Mouse (Mus musculus) heart, adult 8-10 months (tissue): ENCODE results near the gene Mecom. TPM values are rescaled to one million over a fixed set of nuclear protein-coding genes. Genes with fewer than 3 reads are reported as not detected.

Experiments
- DNase-seq: peaks from one replicate; pipeline ENCODE4 v3.0.0; 2022; ENCODE audit warnings: low spot score
- total RNA-seq, 4 experiments: library from RNA; stranded (reverse); gene quantifications; 2 replicates each; pipeline ENCODE4 v1.2.4; 2022

Gene Mecom
- total RNA-seq, 4 experiments from 2014 or later, result 13.6 to 19.5 (median 16.5) TPM

DNA sequence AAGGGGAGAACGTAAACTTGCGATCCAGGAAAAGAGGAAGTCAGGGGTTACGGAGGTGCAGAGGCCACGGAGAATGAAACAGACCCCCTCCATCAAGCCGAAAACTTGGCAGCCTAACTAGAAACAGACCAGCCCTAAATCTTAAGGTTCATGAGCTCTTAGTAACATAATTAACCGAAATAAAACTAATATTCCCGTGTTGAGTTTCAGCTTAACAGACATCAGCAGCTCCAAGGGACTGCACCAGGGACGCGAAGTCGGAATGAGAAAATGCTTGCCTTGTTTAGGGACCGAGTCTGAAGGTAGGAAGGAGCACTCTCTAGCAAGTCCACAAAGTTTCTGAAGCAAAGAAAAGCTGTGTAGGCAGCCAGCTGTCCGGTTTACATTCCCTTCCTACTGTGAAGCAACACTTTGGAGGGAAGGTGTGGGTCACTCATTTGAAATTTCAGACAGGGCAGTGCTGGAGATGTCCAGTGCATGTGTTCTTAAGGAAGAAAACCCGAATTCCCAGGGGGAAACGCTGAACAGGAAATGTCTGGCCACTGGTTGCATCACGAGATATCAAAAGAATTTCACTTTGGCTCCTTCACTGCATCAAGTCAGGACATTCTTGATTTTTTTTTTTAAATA is 442.5 kb downstream of the Mecom start:
- DNase-seq, result peak; percentile 85

DNA sequence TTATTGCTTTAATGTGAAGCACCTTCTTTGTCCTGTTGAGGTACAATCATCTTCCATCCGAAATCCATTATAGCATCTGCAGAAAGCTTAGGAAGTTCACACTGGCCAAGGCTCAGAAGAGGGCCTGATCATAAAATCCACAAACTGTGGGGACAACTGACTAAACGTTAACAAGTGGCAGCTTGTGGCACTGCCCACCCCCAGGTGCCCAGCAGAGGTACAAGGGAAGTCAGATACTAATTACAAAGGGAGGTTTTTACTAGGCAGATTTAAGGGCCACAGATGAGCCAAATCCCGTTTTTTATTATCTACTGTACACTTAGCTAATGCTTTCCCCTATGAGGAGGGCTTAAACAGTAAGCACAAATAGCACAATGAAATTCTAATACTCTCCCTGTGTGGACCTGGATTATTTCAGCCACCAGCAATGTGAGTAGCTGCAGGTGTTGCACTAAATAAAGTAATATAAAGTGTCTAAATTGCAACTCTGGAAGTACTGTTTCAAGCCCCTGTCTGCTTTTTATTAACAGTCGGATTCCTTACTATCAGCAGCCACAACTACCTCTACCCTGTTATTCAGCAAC is 443.2 kb downstream of the Mecom start:
- DNase-seq, result no peak

DNA sequence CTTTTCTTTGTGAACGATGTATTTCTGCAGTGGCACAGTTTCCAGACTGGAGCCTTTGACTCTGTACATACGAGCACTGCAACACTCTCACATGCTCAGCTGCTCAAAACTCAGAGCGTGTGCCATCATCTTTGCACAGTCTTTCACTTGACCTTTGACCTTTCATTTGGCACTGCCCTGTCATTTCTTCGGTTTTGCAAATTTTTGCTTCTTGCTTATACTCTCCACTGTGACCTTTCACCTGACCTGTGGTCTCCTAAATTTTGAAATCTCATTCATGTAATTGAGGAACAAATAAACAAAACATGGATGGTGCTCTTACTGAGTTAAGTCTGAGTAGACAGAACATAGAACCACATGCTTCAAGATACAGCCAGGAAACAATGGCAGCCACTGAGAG is 446.7 kb downstream of the Mecom start:
- no peak for DNase-seq

DNA sequence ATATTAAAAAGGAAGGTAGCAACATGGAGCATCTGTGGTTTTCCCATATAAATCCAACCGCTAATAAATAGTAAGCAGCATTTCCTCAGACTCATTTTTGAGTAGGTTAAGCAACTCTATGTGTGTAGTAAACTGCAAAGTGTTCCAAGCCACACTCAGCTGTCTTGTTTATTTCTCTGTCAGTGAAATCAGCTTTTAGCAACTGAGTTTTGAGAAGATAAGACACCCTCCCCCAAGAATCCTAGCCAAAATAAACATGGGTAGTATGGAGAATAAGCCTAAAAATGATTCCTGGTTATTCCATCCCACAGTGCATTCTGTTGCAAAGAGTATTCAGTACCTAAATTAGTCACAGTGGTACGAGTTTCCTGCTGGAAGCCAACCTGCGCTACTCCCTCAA is 450.1 kb downstream of the Mecom start:
- DNase-seq, result no peak

DNA sequence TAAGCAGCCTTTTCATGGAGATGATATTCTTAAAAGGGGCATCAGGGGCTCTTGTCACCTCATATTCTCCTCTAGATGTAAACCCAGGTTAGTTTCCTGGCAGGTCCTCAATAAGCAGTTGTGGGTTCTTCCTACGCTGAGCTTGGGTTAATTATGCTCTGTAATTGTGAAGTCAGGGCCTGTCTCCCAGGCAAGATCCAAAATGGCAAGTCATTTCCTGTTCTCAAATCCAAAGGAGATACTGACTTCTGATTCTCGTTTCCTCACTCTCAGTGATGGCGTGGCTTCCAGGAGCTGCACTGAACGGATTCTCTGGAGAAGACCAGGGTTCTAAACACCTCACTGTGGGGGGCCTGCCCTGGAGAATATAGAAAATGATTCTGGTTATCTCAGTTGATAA is 450.7 kb downstream of the Mecom start:
- DNase-seq, result no peak

DNA sequence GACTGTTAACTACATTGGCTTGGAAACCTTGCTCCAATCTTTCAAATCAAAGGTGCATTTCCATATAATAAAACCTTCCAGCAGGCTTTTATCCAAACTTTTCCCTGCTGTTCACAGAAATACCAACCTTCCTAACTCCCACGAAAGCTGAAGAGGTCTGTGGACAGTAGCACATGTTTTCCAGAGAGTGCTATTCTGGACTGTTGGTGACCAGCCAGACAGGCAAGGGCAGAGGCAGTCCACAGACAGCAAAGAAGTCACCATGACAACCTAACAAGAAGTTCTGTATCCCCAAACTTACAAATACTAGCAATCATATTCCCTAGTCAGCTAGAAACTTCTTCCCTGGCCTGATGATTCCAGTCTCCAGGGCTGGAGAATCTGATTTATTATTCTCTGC is 454.8 kb downstream of the Mecom start:
- DNase-seq, result no peak

DNA sequence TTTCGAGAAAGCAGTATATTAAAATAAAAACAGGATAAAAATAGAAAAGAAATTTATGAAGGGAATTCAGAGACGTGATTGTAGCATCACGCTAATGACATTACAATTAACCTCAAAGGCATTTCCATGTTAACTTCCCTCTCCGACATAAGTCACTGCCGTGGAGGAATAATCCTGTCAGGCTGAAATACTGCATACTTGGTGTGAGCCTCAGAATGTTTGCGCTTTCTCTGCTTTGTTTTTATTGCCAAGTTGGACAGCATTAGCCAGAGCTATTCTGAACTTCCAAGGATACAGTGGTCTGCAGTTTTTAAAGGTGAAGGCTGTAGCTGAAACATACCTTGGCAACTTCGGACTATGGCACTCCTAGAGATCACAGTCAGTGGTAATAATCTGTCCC is 455.3 kb downstream of the Mecom start:
- DNase-seq, result no peak

DNA sequence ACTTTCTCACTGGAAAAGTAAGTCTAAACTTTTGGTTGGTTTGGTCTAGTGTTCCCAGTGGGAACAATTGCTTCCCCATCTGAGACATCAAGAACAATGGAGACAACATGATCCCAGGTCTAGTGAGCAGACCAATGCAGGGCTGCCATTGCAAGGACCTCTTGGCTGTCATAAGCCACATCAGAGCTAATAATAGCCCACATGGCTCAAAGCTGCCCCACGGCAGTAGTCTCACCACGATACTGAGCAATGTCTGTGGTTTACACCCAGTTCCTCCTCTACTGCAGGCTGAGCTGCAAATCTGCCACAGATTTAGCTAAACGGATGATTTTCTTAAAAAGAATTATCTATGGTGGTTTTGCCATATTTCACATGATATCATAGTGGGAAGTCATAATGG is 455.9 kb downstream of the Mecom start:
- DNase-seq, result no peak

DNA sequence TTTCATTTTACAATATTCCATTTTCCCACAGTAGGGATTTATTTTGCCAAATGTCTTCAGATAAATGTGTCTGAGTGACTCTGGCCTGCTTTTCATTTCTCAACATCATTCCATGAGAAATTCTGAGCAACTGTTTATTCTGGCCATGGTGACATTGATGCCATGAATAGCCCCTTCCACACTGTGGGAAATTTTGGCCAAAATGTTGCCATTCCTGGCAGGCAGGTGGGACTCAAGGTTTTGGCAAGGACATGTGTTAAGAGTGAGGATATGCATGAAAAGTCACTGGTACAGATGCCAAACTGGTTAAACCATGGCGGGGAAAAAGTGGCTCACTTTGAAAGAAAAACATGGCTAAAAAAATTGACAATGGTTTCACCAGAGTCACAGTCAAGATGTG is 456.4 kb downstream of the Mecom start:
- no peak for DNase-seq

DNA sequence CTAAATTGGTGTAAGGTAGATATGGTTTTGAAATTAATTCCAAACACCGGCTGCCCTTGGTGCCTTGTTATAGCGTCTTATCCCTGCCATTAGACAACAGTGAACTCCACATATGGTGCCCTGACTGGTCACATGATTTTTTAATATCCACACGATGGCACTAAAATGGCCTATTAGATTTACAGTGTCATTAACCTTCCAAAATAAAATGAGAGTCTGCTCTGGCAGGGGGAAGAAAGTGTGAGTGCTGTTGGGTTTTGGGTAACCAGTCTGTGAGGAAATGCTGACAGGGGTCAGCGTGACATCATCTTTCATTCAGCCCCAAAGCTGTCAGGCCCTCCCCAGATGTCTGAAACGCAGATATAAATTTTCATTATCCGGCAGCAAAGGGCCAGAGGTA is 461.7 kb downstream of the Mecom start:
- no peak for DNase-seq

DNA sequence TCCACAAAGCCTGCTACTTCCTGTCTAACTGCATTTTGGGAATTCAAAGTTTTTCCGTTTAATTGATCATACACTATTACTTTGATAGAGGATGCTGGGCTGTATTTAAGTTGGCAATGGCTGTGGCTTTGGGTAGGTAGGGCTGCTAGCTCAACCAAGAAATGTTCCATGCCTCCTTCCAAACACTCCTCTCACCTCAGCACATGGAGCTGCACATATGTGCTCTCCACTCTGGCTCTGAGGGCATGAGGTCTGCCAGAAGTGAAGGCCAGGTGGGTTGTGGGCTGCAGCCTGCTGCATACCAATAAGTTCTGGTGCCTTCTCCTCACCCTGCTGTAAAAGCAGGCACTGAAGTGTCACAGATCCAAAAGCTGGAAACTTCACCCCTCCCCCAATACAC is 464.0 kb downstream of the Mecom start:
- no peak for DNase-seq

DNA sequence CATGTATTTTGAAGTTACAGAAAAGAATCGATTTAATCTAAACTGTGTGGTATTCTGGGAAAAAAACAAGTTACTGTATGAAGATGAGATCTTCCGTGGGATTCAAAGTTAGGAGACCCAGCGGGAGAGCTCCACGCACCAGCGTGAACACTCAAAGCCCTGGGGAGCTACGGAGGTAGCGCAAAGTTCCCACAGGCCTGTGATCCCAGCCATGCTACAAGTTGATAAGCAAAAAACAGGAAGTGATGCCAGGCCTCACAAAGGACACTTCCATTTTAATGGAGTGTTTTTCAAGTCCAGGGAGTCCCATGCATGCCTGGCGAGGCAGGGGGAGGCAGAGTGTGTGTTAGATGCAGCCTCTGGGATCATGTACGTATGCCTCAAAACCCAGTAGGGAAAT is 464.5 kb downstream of the Mecom start:
- DNase-seq, result no peak

DNA sequence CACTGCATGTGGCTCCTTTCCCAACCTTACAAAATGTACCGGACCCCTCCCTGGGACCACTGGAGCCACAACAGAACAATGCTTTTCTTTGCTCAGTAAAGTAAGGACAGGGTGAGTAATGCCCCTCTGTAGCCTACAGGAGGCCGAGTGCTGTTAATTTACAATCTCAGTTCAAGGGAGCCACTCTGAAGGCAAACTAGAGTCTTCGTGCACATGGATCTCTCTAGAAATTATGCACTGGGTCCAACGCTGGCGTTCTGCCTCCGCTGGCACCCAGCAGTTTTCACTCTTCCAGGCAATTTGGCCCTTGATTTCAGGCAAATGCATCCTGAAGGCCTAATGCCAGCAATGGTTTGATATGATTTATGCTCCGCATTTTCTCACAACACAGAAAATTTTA is 467.0 kb downstream of the Mecom start:
- DNase-seq, result no peak

DNA sequence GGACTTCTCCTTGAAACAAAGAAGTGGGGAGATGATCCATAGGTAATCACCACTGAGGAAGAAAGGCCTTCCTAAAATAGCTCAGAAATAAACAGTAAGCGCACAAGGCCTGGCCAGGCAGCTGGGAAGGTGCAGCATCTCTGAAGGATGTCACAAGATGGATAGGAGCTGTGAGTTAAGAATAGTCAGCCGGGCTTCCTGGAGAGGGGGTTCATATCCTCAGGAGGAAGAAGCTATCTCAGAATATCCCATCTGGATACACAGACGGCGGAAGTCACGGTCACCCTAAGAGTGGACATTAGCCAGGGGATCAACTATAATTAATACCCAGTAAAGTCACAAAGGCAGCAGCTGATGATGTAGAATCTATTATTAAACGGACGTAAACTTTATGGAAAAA is 471.3 kb downstream of the Mecom start:
- DNase-seq, result no peak

DNA sequence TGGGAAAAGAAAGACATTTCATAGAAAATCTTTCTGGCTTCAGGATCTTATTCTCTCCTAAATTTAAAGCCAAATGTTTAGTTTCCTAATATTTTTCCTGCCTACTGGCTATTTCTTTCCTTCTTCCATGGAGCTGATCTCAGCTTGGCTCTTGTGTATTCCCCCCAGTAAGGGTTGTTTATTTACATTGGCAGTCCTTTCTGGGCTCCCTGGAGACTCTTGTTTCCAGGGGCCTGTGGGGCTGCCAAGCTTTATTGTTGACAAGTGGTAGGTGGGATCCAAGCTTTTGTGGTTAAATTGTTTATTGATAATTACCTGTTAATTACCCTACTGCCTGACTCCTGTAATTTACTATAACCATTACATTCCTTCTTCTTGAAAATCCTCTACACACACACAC is 476.5 kb downstream of the Mecom start:
- no peak for DNase-seq

DNA sequence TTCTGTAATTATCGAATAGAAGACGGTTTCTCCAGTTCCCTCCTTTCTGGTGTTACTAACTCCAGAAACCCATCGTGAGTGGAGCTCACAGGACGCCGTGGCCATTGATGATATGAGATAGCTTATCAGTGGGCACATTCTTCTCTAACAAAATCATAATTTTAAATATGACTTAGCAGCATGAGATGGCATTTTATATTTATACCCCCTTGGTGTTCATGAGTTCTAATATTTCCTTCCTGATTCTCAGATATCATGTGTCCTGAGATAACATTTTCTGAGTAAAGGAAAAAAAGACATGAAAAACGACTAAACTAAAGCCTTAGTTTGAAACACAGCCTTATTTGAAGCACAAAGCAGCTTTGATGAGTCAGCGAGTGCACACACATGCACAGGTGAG is 481.3 kb downstream of the Mecom start:
- no peak for DNase-seq

DNA sequence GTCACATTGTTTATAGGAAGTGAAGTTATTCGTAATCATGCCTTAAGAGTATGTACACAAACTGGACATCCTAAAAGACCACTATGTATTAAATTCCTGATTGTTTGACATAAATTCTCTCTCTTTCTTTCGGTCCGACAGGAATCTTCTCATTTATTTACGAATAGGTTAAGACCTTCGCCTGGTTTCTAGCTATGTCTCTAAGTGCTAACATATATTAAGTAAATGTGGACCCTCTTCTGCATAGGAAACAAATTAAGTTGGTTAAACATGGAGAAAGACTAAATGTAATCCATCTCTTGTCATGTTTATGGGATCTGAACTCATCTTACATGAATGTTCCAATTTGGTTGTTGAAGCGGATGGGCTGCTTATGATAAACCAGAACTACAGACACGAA is 487.8 kb downstream of the Mecom start:
- DNase-seq, result no peak

DNA sequence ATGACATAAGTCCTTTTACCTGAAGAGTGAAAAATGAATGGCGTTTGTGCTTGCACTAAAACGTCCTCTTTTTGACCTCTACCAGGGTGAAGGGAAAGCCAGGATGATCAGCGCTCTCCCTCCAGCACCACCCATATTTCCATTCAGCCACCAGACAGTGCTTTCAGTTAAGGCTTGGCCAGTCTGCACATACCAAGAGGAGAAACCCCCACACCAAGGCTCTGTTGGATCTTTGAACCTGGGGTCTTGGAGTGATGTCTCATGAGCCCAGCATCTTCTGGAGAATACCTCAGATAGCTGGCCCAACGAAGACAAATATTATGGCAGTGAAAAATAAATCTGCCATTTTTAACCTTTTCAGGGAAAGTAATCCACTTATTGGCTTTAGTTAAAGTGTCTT is 488.2 kb downstream of the Mecom start:
- DNase-seq, result no peak

DNA sequence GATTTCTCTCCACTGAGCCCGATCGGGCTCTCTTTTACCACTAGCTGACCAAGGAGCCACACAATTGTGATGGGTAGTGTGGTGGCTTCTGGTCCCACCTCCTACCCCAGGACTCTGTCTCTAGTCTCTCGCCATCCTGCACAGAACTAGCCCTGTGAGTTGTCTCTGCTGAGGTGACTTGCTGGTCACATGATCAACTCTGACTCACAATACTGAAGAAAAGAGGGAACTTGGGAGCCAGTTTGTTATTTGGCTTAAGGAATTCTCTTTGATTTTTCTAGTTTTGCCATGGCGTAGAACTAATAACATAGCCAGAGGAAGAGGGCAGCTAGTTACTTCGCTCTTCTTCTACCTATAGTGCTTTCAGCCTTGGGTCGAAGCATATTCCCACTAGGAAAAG is 496.5 kb downstream of the Mecom start:
- DNase-seq, result no peak

DNA sequence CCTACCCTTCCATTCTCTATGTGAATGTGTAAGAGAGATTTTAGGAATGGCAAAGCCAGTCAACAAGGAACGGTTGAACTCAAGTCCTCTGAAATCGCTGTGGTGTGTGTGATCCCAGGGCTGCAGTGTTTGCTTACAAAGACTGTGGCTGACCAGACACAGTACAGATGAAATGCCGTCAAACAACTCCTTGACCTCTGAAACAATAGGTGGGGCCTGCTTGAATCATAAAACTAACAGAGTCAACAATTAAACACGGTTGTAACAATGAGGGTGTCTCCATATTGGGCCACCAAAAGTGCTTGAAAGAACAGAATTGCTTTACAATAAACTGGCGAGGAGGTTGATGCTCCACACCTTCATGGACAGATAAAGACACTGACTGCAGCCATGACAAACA is 497.0 kb downstream of the Mecom start:
- DNase-seq, result no peak

DNA sequence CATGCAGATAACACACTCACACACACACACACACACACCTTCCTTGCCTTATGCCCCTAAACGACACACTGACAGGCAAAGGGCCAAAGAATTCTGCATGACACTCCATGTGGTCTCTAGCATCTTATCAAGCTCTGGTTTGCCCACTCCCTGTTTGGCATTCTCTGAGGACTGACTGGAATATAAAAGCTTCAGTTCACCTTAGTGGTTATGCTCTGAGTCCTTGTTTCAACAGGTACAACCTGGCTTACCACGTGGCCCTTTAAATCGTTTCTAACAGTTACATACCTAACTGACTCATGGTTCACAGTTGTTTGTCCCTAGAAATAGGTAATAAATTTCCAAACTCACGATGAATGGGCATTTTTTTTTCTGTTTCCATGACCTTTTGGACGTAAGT is 499.0 kb downstream of the Mecom start:
- no peak for DNase-seq

DNA sequence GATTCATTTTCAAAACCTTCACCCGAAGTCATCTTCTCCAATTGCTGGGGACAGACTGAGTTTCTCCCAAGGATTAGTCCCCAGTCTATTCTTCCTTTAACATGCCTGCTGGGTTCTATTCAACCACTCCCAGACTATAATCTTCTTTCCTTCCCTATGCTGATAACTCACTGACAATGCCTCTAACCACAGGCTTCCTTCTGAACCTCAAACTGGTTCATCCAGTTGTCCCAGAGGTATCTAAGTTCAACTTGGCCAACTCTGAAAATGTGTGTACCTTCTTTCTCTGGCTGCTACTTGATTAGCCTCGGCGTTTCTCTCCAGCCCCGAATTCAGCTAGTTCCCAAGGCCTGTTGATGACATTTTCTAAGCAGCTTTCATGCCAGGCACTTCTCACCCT is 499.7 kb downstream of the Mecom start:
- no peak for DNase-seq

DNA sequence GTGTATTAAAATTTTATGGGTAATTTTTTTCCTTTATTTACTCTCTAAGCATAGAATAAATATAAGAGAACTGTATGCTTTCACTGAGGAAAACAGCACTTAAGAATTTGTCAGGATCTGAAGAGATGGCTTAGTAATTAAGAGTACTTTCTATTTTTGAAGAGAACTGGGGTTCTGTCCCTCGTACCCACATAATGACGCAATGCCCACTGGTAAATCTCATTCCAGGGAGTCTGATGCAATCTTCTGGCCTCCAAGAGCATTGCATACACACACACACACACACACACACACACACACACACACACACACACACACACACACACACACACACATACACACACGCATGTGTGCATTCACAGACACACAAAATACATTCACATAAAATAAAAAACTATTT is 504.3 kb downstream of the Mecom start:
- DNase-seq, result no peak

DNA sequence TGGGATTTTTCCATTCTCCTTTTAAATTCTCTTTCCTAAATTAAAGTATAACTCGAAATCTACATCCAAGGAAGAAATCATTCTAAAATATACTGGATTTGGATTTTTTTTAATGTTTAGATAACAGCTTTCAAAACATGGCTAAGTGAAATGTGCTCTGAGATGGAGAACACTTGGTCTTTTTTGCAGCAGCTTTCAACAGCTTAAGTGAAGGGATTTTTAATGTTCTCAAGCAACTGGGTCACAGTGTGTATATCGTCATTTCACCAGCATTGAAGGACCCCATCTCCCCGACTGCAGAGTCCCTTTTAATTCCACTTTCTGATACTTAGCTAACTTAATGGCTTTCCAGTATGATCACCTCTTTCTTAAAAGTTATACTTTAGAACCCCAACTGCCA is 509.3 kb downstream of the Mecom start:
- no peak for DNase-seq
